Mouse (Mus musculus): ENCODE measurements around the gene Ralgapa2. TPM values are rescaled to one million over a fixed set of nuclear protein-coding genes. Genes with fewer than 3 reads are reported as not detected.
A peak's percentile ranks its signal among the peaks of the same experiment; 100 is the strongest.

Ralgapa2 gene
- total RNA-seq, 2 experiments from 2014 or later = 26.0 to 29.8 TPM

DNA sequence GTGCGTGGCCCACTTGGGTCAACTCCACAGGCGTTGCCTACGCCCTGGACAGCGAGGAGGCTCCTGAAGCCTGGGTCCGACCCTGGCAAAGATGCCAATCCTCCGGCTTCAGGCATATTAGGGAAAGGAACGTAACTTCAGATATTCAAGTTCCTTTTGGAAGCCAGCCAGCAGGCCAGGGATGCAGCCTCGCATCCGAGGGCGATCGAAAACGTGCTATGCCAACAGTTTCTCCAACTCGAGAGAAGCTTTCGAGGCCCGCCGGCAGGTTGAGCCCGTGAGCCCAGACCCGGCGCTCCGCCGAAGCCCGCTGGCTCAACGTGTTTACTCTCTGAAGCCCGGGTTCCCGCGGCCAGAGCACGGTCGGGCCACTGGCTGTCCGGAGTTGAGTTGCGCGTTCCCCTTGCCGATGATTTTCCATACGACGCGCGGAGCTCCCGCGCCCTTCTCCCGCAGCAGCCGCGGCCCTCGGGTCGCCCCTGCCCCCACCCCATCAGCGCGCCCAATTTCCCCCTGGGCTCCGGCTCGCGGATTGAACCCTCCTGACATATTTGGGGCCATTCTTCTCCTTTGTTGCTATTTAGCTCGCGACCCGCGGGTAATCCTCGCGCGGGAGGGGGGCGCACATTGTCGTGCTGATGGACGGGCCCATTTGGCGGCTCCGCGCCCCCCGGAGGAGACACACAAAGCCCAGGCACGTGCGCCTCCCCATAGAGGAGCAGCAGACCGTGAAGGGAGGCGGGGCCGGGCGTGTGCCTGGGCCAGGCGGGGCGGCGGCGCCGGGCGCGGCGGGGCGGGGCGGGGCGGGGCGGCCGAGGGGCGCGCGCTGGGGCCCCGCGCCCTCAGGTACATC lies 290.8 kb downstream of the Ralgapa2 start, which contains the start of gene Insm1:
Insm1 (plus strand) TSS at position 846 of the 853 bp plus-strand sequence.
- intact Hi-C loops (cut with DNase I) = loop anchor here (10.0 kb wide), 1 partner anchor 163 kb away; no protein-coding TSS in a partner anchor

DNA sequence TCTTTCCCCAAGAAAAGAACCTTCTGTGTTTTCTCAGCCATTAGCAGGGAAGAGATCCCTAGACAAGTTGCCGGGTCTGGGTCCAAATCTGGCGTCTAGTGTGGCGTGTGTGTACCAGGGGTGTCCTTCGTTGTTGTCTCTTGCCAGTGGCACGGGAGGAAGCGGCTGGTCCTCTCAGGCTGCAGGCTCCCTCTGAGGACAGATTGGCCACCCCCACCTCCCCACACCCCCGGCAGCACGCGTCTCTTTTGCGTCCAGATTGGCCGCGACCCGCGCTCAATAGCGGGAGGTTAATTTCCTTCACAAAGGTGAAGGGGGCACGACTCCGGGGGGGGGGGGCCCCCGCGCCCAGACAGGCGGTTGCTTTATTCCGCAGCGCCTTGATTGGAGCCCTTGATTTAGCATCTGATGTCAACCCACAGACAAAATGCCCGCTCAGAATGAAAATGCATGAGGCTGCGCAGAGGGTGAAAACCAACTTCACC lies 291.5 kb downstream of the Ralgapa2 start:
- intact Hi-C loops (cut with DNase I) = loop anchor here (10.0 kb wide), 1 partner anchor 164 kb away; no protein-coding TSS in a partner anchor
- peak in 1 of 2 experiments; percentile 32 for DNase-seq (ENCODE audit: extremely low spot score in 1 of 2, low spot score in 2 of 2)

More for the DNA sequence above, 290.8 kb downstream of the Ralgapa2 start, which contains the start of gene Insm1:
- peak; percentile 44 to 67 for DNase-seq (ENCODE audit: extremely low spot score in 1 of 2, low spot score in 2 of 2)

DNA sequence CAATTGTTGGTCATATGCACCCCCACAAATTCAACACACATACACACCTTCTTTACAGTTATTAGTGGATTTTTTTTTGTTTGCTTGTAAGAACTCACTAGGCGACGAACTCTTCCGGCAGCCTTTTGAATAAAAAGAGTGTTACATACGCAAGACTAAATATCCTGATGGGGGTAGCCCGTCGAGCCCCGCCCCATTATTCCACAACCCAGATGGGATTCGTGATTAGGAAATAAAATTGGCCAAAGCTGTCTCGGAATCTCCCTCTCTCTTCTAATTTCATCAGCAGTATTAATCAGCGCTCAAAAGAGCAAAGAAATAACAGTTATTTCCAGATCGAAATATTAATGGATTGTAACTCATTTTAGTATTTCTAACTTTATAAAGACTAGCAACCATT lies 292.4 kb downstream of the Ralgapa2 start:
- no peak for DNase-seq (ENCODE audit: extremely low spot score in 1 of 2, low spot score in 2 of 2)
- intact Hi-C loops (cut with DNase I) = loop anchor here (5.0 to 10.0 kb wide), 3 partner anchors 152 to 262 kb away; no protein-coding TSS in a partner anchor

DNA sequence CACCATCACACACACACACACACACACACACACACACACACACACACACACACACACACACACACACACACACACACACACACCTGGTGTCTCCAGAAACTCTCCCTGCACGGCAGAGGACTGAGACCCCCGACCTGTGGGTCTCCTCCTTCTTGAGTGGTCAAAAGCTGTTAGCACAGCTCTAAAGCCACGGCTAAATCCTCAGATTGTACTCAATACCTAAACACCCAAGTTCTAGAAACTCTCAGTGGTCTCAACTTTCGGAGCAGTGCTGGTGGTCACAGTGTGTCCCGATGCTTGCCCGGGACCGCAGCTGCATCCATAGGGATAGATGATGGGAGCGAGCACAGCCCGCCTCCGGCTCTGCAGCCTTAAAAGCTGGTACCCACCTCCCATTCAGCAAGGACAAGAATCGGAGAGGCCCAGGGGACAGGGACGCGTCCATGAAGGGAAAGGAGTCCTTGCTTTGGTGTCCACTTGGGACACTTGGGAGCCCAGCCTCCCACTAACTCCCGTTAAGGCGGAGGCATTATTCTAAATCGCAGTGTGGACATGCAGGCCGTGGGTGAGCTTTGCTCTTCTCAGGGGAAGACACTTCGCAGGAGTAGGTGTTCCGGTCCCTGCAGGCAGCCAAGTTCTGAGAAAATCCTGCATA lies 293.1 kb downstream of the Ralgapa2 start:
- DNase-seq (ENCODE audit: extremely low spot score in 1 of 2, low spot score in 2 of 2) = no peak
- intact Hi-C loops (cut with DNase I) = loop anchor here (5.0 kb wide), 2 partner anchors 152 to 262 kb away; no protein-coding TSS in a partner anchor

DNA sequence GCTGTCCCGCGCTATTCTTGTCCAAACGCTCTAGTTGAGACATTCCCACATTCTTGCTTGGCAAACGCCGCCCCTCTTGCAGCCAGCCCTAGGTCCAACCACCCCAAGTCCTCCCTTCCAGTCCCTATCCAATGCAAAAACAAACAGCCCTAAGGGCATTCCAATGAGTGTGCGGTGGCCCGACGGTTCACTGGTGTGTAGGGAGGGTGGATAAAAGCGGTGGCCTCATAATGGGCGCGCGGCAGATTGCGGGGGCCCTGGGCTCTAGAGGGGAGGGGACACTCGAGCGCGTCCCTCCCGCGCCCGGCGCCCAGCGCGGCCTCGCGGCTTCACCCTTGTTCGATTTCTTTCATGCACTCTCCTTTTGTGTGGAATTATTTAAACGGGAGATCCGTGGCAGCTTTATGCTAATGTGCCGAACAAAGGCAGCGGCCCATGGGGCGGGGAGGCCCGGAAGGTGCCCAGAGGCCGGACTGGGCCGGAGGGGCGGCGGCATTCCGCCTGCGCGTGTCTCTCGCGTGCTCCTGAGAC lies 293.9 kb downstream of the Ralgapa2 start:
- no peak for DNase-seq (ENCODE audit: extremely low spot score in 1 of 2, low spot score in 2 of 2)
- intact Hi-C loops (cut with DNase I) = loop anchor here (5.0 kb wide), 2 partner anchors 151 to 261 kb away; no protein-coding TSS in a partner anchor

DNA sequence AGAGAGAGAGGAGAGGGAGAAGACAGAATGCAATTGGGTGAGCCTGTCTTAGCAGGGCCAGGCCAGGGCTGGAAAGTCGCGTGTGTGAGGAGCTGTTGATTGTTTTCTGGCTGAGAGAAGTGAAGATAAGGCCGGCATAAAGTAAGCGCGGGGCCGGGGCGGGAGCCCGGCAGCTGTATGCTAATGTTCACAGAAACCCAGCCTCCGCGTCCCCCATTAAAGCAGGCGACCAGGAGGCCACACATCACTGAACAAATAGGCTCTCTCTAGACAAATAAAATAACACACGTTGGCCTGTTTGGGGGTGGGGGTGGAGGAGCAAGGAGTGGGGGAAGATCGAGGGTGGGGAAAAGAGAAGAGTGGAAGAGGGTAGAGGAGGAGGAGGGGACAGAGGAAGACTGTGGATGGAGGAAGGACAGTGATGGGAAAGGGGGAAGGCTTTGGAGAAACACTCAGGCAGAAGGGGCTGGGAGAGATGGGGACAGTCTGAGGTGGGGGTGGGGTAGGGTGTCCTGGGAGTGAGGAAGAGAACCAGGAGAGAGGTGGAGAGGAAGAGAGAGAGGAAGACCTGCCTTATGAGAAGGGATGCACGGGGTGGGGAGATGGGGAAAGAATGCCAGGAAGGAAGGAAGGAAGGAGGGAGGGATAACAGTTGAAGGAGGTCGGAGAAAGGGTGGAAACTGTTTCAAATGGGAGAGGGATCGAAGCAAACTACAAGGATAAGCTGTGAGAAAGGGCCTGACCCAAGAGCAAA lies 294.7 kb downstream of the Ralgapa2 start:
- no peak for DNase-seq (ENCODE audit: extremely low spot score in 1 of 2, low spot score in 2 of 2)
- intact Hi-C loops (cut with DNase I) = loop anchor here (5.0 kb wide), 2 partner anchors 150 to 260 kb away; no protein-coding TSS in a partner anchor

DNA sequence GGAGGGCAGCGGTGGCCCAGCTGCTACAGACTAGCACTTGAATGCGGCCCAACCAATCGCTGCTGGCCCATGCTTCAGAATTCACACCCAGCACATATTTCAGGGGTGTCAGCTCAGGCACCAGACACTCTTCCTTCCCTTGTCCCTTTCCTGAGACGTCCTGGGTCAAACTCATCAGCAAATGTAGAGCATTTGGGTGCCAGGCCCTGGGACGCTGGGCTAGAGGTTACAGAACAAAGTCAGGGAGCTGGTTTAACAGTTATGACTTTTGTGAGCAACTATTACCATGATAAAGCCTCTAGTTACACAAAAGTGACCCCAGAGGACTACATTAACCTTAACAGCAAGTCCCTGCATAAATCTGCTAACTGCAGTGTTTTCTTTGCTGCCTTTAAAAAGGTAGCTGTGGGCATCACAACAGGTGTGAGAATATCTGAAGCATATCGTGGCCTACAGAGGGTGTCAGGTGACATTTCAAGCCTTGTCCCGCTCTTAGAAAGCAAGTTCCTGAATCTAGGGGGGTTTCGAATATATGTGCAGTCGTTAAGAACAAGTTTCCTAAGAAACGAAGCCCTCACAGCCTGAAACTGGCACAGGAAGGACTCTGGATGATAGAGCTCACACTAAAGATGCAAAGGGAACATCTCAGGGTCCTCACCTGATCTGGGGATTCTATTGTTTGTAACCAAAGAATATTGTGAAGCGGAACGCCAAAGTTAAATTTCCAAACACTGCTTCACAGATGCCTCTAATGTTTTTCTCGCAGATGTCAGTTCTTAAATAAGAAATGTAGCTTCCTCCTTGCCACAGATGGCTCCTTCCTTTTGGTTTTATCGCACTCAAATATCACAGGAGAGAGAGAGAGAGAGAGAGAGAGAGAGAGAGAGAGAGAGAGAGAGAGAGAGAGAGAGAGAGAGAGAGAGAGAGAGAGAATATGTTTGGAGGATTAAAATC lies 295.8 kb downstream of the Ralgapa2 start:
- intact Hi-C loops (cut with DNase I) = loop anchor here (5.0 kb wide), 2 partner anchors 149 to 259 kb away; no protein-coding TSS in a partner anchor

DNA sequence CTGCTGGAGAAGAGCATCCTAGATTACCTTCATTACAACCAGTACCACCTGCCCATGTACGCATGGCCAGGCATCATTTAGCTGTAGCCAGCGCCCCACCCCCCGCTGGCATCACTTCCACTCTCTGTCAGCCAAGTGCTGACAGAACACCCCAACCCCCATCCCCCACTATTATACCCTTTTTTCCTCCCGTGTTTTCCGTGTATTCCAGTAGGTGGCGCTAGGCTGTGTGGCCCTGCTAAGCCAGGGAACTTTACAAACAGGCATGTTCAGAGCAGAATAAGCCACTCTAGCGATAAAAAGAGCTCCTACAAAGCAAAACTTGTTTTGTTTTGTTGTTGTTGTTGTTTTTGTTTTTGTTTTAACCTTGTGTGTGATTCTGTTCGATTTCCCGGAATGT lies 297.4 kb downstream of the Ralgapa2 start:
- peak in 1 of 2 experiments; percentile 54 for DNase-seq (ENCODE audit: extremely low spot score in 1 of 2, low spot score in 2 of 2)
- intact Hi-C loops (cut with DNase I) = loop anchor here (5.0 kb wide), 2 partner anchors 147 to 257 kb away; no protein-coding TSS in a partner anchor

More for the DNA sequence above, 295.8 kb downstream of the Ralgapa2 start:
- DNase-seq (ENCODE audit: extremely low spot score in 1 of 2, low spot score in 2 of 2) = no peak

DNA sequence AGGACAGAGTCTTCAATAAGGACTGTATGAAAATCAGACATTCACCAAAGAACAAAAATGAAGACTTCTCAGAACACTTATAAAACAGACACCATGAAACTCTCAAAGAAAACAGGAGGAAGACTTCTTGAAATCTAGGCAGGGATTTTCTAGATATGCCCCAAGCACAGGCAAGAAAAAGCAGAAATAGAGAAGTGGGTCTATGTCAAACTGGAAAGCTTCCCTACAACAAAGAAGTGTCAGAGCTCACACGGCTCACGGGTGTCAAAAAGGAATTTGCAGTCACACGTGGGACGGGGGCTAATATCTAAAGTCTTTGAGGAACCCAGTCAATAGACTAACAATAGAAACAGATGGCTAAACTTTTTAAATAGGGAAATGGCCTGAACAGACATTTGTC lies 301.2 kb downstream of the Ralgapa2 start:
- DNase-seq (ENCODE audit: extremely low spot score in 1 of 2, low spot score in 2 of 2) = no peak
- intact Hi-C loops (cut with DNase I) = no loop called here

DNA sequence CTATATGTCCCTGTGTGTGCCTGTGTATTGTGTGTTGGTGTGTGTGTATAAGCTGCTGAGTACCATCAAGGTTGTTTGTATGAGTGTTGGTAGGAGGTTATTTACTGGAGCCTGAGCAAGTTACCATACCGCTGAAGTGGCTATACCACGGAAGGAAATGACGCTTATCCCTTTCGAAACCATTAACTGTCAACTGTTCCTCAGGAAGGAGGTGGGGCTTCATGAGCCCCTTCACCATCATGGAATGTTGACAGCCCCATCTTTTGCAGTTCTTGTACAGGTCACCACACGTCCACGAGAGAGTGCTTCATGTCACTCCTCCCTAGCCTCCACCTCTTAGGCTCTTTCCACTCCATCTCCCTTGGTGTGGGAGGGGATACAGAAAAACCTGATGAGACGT lies 314.2 kb downstream of the Ralgapa2 start:
- intact Hi-C loops (cut with DNase I) = no loop called here
- DNase-seq (ENCODE audit: extremely low spot score in 1 of 2, low spot score in 2 of 2) = no peak

DNA sequence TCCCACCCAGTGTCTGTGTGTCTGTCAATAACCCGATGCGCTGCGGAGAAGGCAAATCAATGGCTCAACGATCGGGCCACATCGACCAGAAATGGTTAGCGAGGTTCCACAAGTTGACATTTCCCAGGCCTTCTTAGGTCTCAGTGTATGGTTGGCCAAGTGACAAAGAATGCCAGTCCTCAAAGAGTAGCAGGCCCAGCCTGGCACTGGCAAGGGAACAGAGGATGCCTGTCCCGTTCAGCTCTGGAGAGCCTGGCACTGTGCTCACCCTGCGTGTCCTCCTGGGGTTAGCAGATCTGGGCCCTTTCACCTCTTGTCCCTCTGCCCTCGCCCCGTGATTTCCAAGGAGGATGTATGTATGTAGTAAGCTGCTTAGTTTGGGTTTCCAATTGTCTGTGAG lies 316.0 kb downstream of the Ralgapa2 start:
- intact Hi-C loops (cut with DNase I) = no loop called here
- DNase-seq (ENCODE audit: extremely low spot score in 1 of 2, low spot score in 2 of 2) = no peak
